In the genomic region with DNA sequence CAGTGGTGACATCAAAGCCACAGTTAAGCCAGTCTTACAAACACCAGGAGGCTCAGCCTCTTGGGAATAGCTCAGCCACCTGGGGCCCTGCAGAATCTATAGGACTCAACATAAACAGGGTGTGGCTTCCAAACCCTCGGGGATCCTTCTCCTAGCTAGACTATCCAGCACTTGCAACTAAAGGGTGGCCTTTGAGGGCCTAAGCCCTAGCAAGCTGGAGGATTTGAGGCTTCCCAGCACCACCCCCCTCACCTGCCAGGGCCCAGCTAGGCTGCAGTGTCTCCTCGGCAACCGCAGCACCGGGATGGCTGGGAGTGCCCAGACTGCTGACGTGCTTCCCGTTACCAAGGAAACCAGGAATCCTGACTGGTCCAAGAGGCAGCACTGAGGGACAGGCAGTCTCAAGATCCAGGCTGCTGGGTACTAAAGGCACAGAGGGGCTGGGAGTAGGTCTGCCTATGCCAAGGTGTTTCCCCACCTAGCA, we compare ENCODE assay signal across 9 mouse cellular contexts. TPM values are rescaled to one million over a fixed set of nuclear protein-coding genes. Genes with fewer than 3 reads are reported as not detected.
DNase-seq lines count a peak whose midpoint lies in the region; ATAC-seq lines count a peak whose summit lies in the region.
"Had no signal": no experiment of that assay in that cellular context is flagged by ENCODE, and none has a peak within 500 bp of the region (broad histone marks: within the 10 kb centered on the region; RNA-seq: fewer than 3 reads in every experiment).

No protein-coding gene starts in this region.

- H3K9ac ChIP-seq in liver, embryonic 13.5 days, result no peak overlapping the region
- H3K9ac ChIP-seq in forebrain, embryonic 12.5 days, result peak overlapping the region; percentile 40
- no peak overlapping the region for H3K9ac ChIP-seq in kidney, embryonic 15.5 days
- 0 out of 2 replicates have a peak overlapping the region, but pooled peaks have one; percentile 6 for H3K9ac ChIP-seq in limb, embryonic 12.5 days (replicated peaks)
- H3K9ac ChIP-seq: heart, embryonic 15.5 days had no signal

- H3K36me3 ChIP-seq in liver, embryonic 13.5 days, result no peaks in the 10 kb centered on the region
- H3K36me3 ChIP-seq in forebrain, embryonic 12.5 days (replicated peaks), result peaks cover 57% of the 10 kb centered on the region
- H3K36me3 ChIP-seq in kidney, embryonic 15.5 days, result peaks cover 50% of the 10 kb centered on the region
- peaks cover 59% of the 10 kb centered on the region for H3K36me3 ChIP-seq in limb, embryonic 12.5 days

- no peak overlapping the region for H3K27ac ChIP-seq in liver, embryonic 13.5 days
- H3K27ac ChIP-seq in forebrain, embryonic 12.5 days, result peak overlapping the region; percentile 89
- no peak overlapping the region for H3K27ac ChIP-seq in kidney, embryonic 15.5 days
- H3K27ac ChIP-seq in limb, embryonic 12.5 days, result no peak overlapping the region
- H3K27ac ChIP-seq: heart, embryonic 15.5 days had no signal

- DNase-seq in liver, embryonic 13.5 days, result no peak
- no peak for DNase-seq in liver
- DNase-seq in retina, embryonic 14.5 days (ENCODE audit: low spot score), result peak; percentile 67
- DNase-seq in heart, adult 11 months, result no peak
- no peak for DNase-seq in testis, postnatal 10 days (ENCODE audit: low spot score)

- H3K4me3 ChIP-seq in liver, embryonic 13.5 days (replicated peaks), result no peak overlapping the region
- H3K4me3 ChIP-seq in forebrain, embryonic 12.5 days (replicated peaks), result peak overlapping the region; percentile 15
- H3K4me3 ChIP-seq in kidney, embryonic 15.5 days (replicated peaks), result no peak overlapping the region
- H3K4me3 ChIP-seq in limb, embryonic 12.5 days (replicated peaks), result no peak overlapping the region
- H3K4me3 ChIP-seq: heart, embryonic 15.5 days had no signal

- WGBS in liver, embryonic 13.5 days (ENCODE audit: insufficient replicate concordance), result 26% methylated on average over 6 of the region's 6 CpGs
- WGBS in forebrain, embryonic 12.5 days, result 1% methylated on average over 6 of the region's 6 CpGs
- WGBS in kidney, embryonic 15.5 days, result 9% methylated on average over 6 of the region's 6 CpGs
- WGBS in limb, embryonic 12.5 days, result 2% methylated on average over 6 of the region's 6 CpGs

- 0 out of 2 replicates have a peak, but pooled peaks have one; percentile 9 for ATAC-seq in liver, embryonic 13.5 days (ENCODE audit: low read depth)
- ATAC-seq in forebrain, embryonic 12.5 days (ENCODE audit: low FRiP score), result peak; percentile 92
- ATAC-seq in kidney, embryonic 15.5 days (replicated peaks; ENCODE audit: low FRiP score), result peak; percentile 70
- ATAC-seq in limb, embryonic 12.5 days (ENCODE audit: insufficient number of reproducible peaks, insufficient read depth, low FRiP score, low TSS enrichment, low read depth), result peak; percentile 50

- no peaks in the 10 kb centered on the region for H3K9me3 ChIP-seq in liver, embryonic 13.5 days (replicated peaks)
- no peaks in the 10 kb centered on the region for H3K9me3 ChIP-seq in forebrain, embryonic 12.5 days
- H3K9me3 ChIP-seq in kidney, embryonic 15.5 days (replicated peaks), result no peaks in the 10 kb centered on the region
- no peaks in the 10 kb centered on the region for H3K9me3 ChIP-seq in limb, embryonic 12.5 days
- H3K9me3 ChIP-seq: heart, embryonic 15.5 days had no signal

- H3K27me3 ChIP-seq in liver, embryonic 13.5 days, result peaks cover 5% of the 10 kb centered on the region; the same call in 1 of the 2 replicates
- no peaks in the 10 kb centered on the region for H3K27me3 ChIP-seq in forebrain, embryonic 12.5 days
- no peaks in the 10 kb centered on the region for H3K27me3 ChIP-seq in kidney, embryonic 15.5 days
- no peaks in the 10 kb centered on the region for H3K27me3 ChIP-seq in limb, embryonic 12.5 days
- H3K27me3 ChIP-seq: heart, embryonic 15.5 days had no signal

- H3K4me2 ChIP-seq in liver, embryonic 13.5 days, result no peak overlapping the region
- peak overlapping the region; percentile 47 for H3K4me2 ChIP-seq in forebrain, embryonic 12.5 days
- H3K4me2 ChIP-seq in kidney, embryonic 15.5 days, result no peak overlapping the region
- H3K4me2 ChIP-seq in limb, embryonic 12.5 days, result peak overlapping the region; percentile 17; the same call in 1 of the 2 replicates
- H3K4me2 ChIP-seq: heart, embryonic 15.5 days had no signal

- H3K4me1 ChIP-seq in liver, embryonic 13.5 days (replicated peaks), result no peaks in the 10 kb centered on the region
- peaks cover 32% of the 10 kb centered on the region for H3K4me1 ChIP-seq in forebrain, embryonic 12.5 days
- peaks cover 24% of the 10 kb centered on the region for H3K4me1 ChIP-seq in kidney, embryonic 15.5 days
- peaks cover 26% of the 10 kb centered on the region for H3K4me1 ChIP-seq in limb, embryonic 12.5 days (replicated peaks)

RNA-seq across cellular contexts. Expression of a gene that starts 12.4 kb away (rescaled TPM):
- 4.1 TPM in 2 replicates for polyA plus RNA-seq in liver, embryonic 13.5 days (2015; fragmentation: Nextera tagmentation; extraction: Ambion mirVana)
- 149 and 160 TPM in 2 replicates for polyA plus RNA-seq in forebrain, embryonic 12.5 days (2016; fragmentation: Nextera tagmentation; extraction: Ambion mirVana)
- polyA plus RNA-seq in kidney, embryonic 15.5 days (2015; fragmentation: Nextera tagmentation; extraction: Ambion mirVana), result 45.9 and 56.9 TPM in 2 replicates
- 62.7 and 66.4 TPM in 2 replicates for polyA plus RNA-seq in limb, embryonic 12.5 days (2016; fragmentation: Nextera tagmentation; extraction: Ambion mirVana)

RNA-seq across cellular contexts. Expression of a gene that starts 14.9 kb away (rescaled TPM):
- polyA plus RNA-seq in liver, embryonic 13.5 days (2015; fragmentation: Nextera tagmentation; extraction: Ambion mirVana), result 22.8 and 25.6 TPM in 2 replicates
- polyA plus RNA-seq in forebrain, embryonic 12.5 days (2016; fragmentation: Nextera tagmentation; extraction: Ambion mirVana), result 42.5 and 43.6 TPM in 2 replicates
- 44.7 and 47.7 TPM in 2 replicates for polyA plus RNA-seq in kidney, embryonic 15.5 days (2015; fragmentation: Nextera tagmentation; extraction: Ambion mirVana)
- polyA plus RNA-seq in limb, embryonic 12.5 days (2016; fragmentation: Nextera tagmentation; extraction: Ambion mirVana), result 29.9 and 31.4 TPM in 2 replicates

RNA-seq across cellular contexts. Expression of a gene that starts 30.9 kb away (rescaled TPM):
- polyA plus RNA-seq in liver, embryonic 13.5 days (2015; fragmentation: Nextera tagmentation; extraction: Ambion mirVana), result 144 and 154 TPM in 2 replicates
- 0.17 and 0.29 TPM in 2 replicates for polyA plus RNA-seq in forebrain, embryonic 12.5 days (2016; fragmentation: Nextera tagmentation; extraction: Ambion mirVana)
- 2.0 and 4.4 TPM in 2 replicates for polyA plus RNA-seq in kidney, embryonic 15.5 days (2015; fragmentation: Nextera tagmentation; extraction: Ambion mirVana)
- polyA plus RNA-seq in limb, embryonic 12.5 days (2016; fragmentation: Nextera tagmentation; extraction: Ambion mirVana), result 0.23 and 0.37 TPM in 2 replicates

Comparison
In these comparisons a context has a peak if more than half of its experiments do, and no peak if none do; other contexts are left out.
1. ATAC-seq: peak in every context shown above with its lines; median percentile 92 in forebrain, embryonic 12.5 days; 70 in kidney, embryonic 15.5 days; 50 in limb, embryonic 12.5 days; 9 in liver, embryonic 13.5 days.
2. H3K4me2 ChIP-seq: peak in forebrain, embryonic 12.5 days (single experiment) and limb, embryonic 12.5 days (single experiment); none in liver, embryonic 13.5 days (single experiment) and kidney, embryonic 15.5 days (single experiment).
3. H3K9ac ChIP-seq: peak in forebrain, embryonic 12.5 days (single experiment) and limb, embryonic 12.5 days (single experiment); none in liver, embryonic 13.5 days (single experiment) and kidney, embryonic 15.5 days (single experiment).
4. RNA of a gene that starts 30.9 kb away (polyA plus RNA-seq): 144 to 154 TPM in liver, embryonic 13.5 days; 2.0 to 4.4 TPM in kidney, embryonic 15.5 days, 0.17 to 0.29 TPM in forebrain, embryonic 12.5 days and 0.23 to 0.37 TPM in limb, embryonic 12.5 days; every median in the first group is over 10 times any median in the second.